Mouse (Mus musculus) left cerebral cortex, postnatal 10 days (tissue): Measurements from ENCODE around the gene Hlcs. TPM values are rescaled to one million over a fixed set of nuclear protein-coding genes. Genes with fewer than 3 reads are reported as not detected.

ENCODE experiments used
- DNase-seq, 2 experiments: peaks; one replicate each; pipeline ENCODE4 v3.0.0; 2021 to 2022; ENCODE audit warnings: low spot score in 2 of 2, mixed read lengths in 1 of 2; ENCODE audit errors: extremely low spot score in 1 of 2
- intact Hi-C: fragments of 180-260 bp; cut with DNase I; formaldehyde crosslinking; loops from one replicate; pipeline ENCODE4 v1.15.1; 2025
- total RNA-seq, 2 experiments: library from RNA; stranded (reverse); gene quantifications; 2 replicates each; pipeline ENCODE4 v1.2.3; 2021

The Hlcs gene
- total RNA-seq, 2 experiments from 2014 or later: 12.4 to 13.1 TPM

GRCm38 (mm10) chr16:94330429-94330828 is 17.1 kb upstream of the Hlcs start:
- intact Hi-C loops: no loop called here
- DNase-seq: no peak

- DNase-seq: no peak
- intact Hi-C loops: no loop called here
These were observed 15.8 kb upstream of the Hlcs start for GRCm38 (mm10) chr16:94328881-94329867.

GRCm38 (mm10) chr16:94327781-94328711 is 14.7 kb upstream of the Hlcs start, which contains the start of gene Ripply3:
TSS of gene Ripply3 (plus strand) at chr16:94328420.
- intact Hi-C loops: no loop called here

GRCm38 (mm10) chr16:94326008-94326407 is 12.6 kb upstream of the Hlcs start:
- DNase-seq: no peak
- intact Hi-C loops: no loop called here

More at GRCm38 (mm10) chr16:94327781-94328711, 14.7 kb upstream of the Hlcs start, which contains the start of gene Ripply3:
- peak in 1 of 2 experiments; percentile 61 for DNase-seq

- intact Hi-C loops: no loop called here
- DNase-seq: no peak
These were observed 10.3 kb upstream of the Hlcs start for GRCm38 (mm10) chr16:94323681-94324080.

GRCm38 (mm10) chr16:94320223-94320622 is 6.9 kb upstream of the Hlcs start:
- DNase-seq: no peak
- intact Hi-C loops: no loop called here

- no peak for DNase-seq
- intact Hi-C loops: no loop called here
These were observed 4.4 kb upstream of the Hlcs start for GRCm38 (mm10) chr16:94317752-94318151.

GRCm38 (mm10) chr16:94315215-94315614 is 1.8 kb upstream of the Hlcs start:
- intact Hi-C loops: no loop called here
- no peak for DNase-seq

- DNase-seq: no peak
These were observed 1.3 kb upstream of the Hlcs start for GRCm38 (mm10) chr16:94314626-94315025.

GRCm38 (mm10) chr16:94312663-94313228 is 625 bp downstream of the Hlcs start:
- intact Hi-C loops: loop anchor here (1.0 to 5.0 kb wide), 2 partner anchors 45 to 58 kb away; partner anchors contain the start of gene Ttc3
- DNase-seq: peak; percentile 82 to 89

More at GRCm38 (mm10) chr16:94314626-94315025, 1.3 kb upstream of the Hlcs start:
- intact Hi-C loops: loop anchor here (5.0 kb wide), 1 partner anchor 47 kb away; no protein-coding TSS in a partner anchor

- no peak for DNase-seq
- intact Hi-C loops: loop anchor here (5.0 kb wide), 1 partner anchor 45 kb away; no protein-coding TSS in a partner anchor
These were observed 1.4 kb downstream of the Hlcs start for GRCm38 (mm10) chr16:94311931-94312330.

GRCm38 (mm10) chr16:94311416-94311815 is 2.0 kb downstream of the Hlcs start:
- intact Hi-C loops: loop anchor here (5.0 kb wide), 1 partner anchor 44 kb away; no protein-coding TSS in a partner anchor
- DNase-seq: no peak

- intact Hi-C loops: no loop called here
- peak in 1 of 2 experiments; percentile 38 for DNase-seq
These were observed 4.3 kb downstream of the Hlcs start for GRCm38 (mm10) chr16:94309025-94309424.

- intact Hi-C loops: no loop called here
- no peak for DNase-seq
These were observed 5.4 kb downstream of the Hlcs start for GRCm38 (mm10) chr16:94307942-94308341.

GRCm38 (mm10) chr16:94307526-94307925 is 5.8 kb downstream of the Hlcs start:
- DNase-seq: peak in 1 of 2 experiments; percentile 43
- intact Hi-C loops: no loop called here

- intact Hi-C loops: no loop called here
These were observed 10.2 kb downstream of the Hlcs start for GRCm38 (mm10) chr16:94303203-94303535.

GRCm38 (mm10) chr16:94302274-94303202 is 10.8 kb downstream of the Hlcs start:
- intact Hi-C loops: no loop called here
- peak in 1 of 2 experiments; percentile 65 for DNase-seq

More at GRCm38 (mm10) chr16:94303203-94303535, 10.2 kb downstream of the Hlcs start:
- no peak for DNase-seq
